Mouse (Mus musculus): Measurements from ENCODE around the gene Zbtb2. TPM values are rescaled to one million over a fixed set of nuclear protein-coding genes. Genes with fewer than 3 reads are reported as not detected.

Zbtb2 gene
- total and polyA plus RNA-seq, 2 experiments from 2014 or later, result 14.8 to 17.7 TPM

GRCm38 (mm10) chr10:4373558-4373957 is 14.3 kb downstream of the Zbtb2 start:
- no peaks in the 10 kb centered on the region for H3K9me3 ChIP-seq (ENCODE audit: low read length)
- H3K4me1 ChIP-seq (ENCODE audit: insufficient read depth, low read length), result no peaks in the 10 kb centered on the region
- DNase-seq (ENCODE audit: low spot score) (no peak), ATAC-seq (ENCODE audit: low FRiP score) (no peak)
- H3K36me3 ChIP-seq (ENCODE audit: insufficient read depth, low read length), result peaks cover 8% of the 10 kb centered on the region; the same call in 1 of the 2 replicates
- H3K27me3 ChIP-seq (ENCODE audit: insufficient read depth, low read length), result no peaks in the 10 kb centered on the region
- no peak overlapping the region for H3K9ac ChIP-seq (replicated peaks; ENCODE audit: low read length, poor library complexity, severe bottlenecking)
- no peak overlapping the region for H3K27ac ChIP-seq (ENCODE audit: low read depth, low read length)
- 59% methylated on average over 4 of the region's 4 CpGs for WGBS
- no peak for TF ChIP-seq CTCF (IDR thresholded peaks at IDR 0.05)
- H3K4me2 ChIP-seq (ENCODE audit: low read depth, low read length, poor library complexity, severe bottlenecking), result no peak overlapping the region
- no peak overlapping the region for H3K4me3 ChIP-seq (ENCODE audit: low read depth, low read length)

GRCm38 (mm10) chr10:4372011-4372410 is 15.9 kb downstream of the Zbtb2 start:
- DNase-seq (ENCODE audit: low spot score) (peak; percentile 79), ATAC-seq (ENCODE audit: low FRiP score) (no peak; the same call in 1 of the 2 replicates)
- Histone ChIP-seq H3K36me3 (ENCODE audit: insufficient read depth, low read length) (peaks cover 8% of the 10 kb centered on the region; the same call in 1 of the 2 replicates), H3K27me3 (ENCODE audit: insufficient read depth, low read length) (no peaks in the 10 kb centered on the region), H3K9me3 (ENCODE audit: low read length) (no peaks in the 10 kb centered on the region), H3K4me3 (ENCODE audit: low read depth, low read length) (no peak overlapping the region), H3K4me1 (ENCODE audit: insufficient read depth, low read length) (no peaks in the 10 kb centered on the region), H3K9ac (replicated peaks; ENCODE audit: low read length, poor library complexity, severe bottlenecking) (no peak overlapping the region), H3K27ac (ENCODE audit: low read depth, low read length) (no peak overlapping the region), H3K4me2 (ENCODE audit: low read depth, low read length, poor library complexity, severe bottlenecking) (no peak overlapping the region)
- TF ChIP-seq CTCF (IDR thresholded peaks at IDR 0.05), result peak; percentile 84
- WGBS, result 43% methylated on average over 5 of the region's 5 CpGs

- Histone ChIP-seq H3K4me1 (ENCODE audit: insufficient read depth, low read length) (no peaks in the 10 kb centered on the region), H3K27me3 (ENCODE audit: insufficient read depth, low read length) (no peaks in the 10 kb centered on the region), H3K9me3 (ENCODE audit: low read length) (no peaks in the 10 kb centered on the region), H3K4me3 (ENCODE audit: low read depth, low read length) (no peak overlapping the region), H3K4me2 (ENCODE audit: low read depth, low read length, poor library complexity, severe bottlenecking) (no peak overlapping the region), H3K27ac (ENCODE audit: low read depth, low read length) (no peak overlapping the region), H3K9ac (replicated peaks; ENCODE audit: low read length, poor library complexity, severe bottlenecking) (0 out of 2 replicates have a peak overlapping the region, but pooled peaks have one; percentile 13), H3K36me3 (ENCODE audit: insufficient read depth, low read length) (peaks cover 8% of the 10 kb centered on the region)
- ATAC-seq (ENCODE audit: low FRiP score), result no peak
- DNase-seq (ENCODE audit: low spot score), result no peak
- 92% methylated on average over 11 of the region's 11 CpGs for WGBS
- TF ChIP-seq CTCF (IDR thresholded peaks at IDR 0.05), result no peak
These were observed 17.8 kb downstream of the Zbtb2 start for GRCm38 (mm10) chr10:4370105-4370504.

- ATAC-seq (ENCODE audit: low FRiP score), result no peak
These were observed 23.3 kb downstream of the Zbtb2 start for GRCm38 (mm10) chr10:4364618-4365017.

GRCm38 (mm10) chr10:4357435-4357834 is 30.5 kb downstream of the Zbtb2 start:
- Histone ChIP-seq H3K4me3 (ENCODE audit: low read depth, low read length) (no peak overlapping the region), H3K4me1 (ENCODE audit: insufficient read depth, low read length) (no peaks in the 10 kb centered on the region), H3K9me3 (ENCODE audit: low read length) (no peaks in the 10 kb centered on the region), H3K9ac (replicated peaks; ENCODE audit: low read length, poor library complexity, severe bottlenecking) (no peak overlapping the region), H3K4me2 (ENCODE audit: low read depth, low read length, poor library complexity, severe bottlenecking) (no peak overlapping the region), H3K27me3 (ENCODE audit: insufficient read depth, low read length) (no peaks in the 10 kb centered on the region), H3K27ac (ENCODE audit: low read depth, low read length) (no peak overlapping the region), H3K36me3 (ENCODE audit: insufficient read depth, low read length) (peaks cover 30% of the 10 kb centered on the region)
- DNase-seq (ENCODE audit: low spot score), result no peak
- ATAC-seq (ENCODE audit: low FRiP score), result no peak
- no peak for TF ChIP-seq CTCF (IDR thresholded peaks at IDR 0.05)
- 82% methylated on average over 10 of the region's 10 CpGs for WGBS

More at GRCm38 (mm10) chr10:4364618-4365017, 23.3 kb downstream of the Zbtb2 start:
- Histone ChIP-seq H3K4me2 (ENCODE audit: low read depth, low read length, poor library complexity, severe bottlenecking) (no peak overlapping the region), H3K27ac (ENCODE audit: low read depth, low read length) (no peak overlapping the region), H3K4me1 (ENCODE audit: insufficient read depth, low read length) (no peaks in the 10 kb centered on the region), H3K4me3 (ENCODE audit: low read depth, low read length) (no peak overlapping the region), H3K9me3 (ENCODE audit: low read length) (no peaks in the 10 kb centered on the region), H3K27me3 (ENCODE audit: insufficient read depth, low read length) (no peaks in the 10 kb centered on the region), H3K36me3 (ENCODE audit: insufficient read depth, low read length) (no peaks in the 10 kb centered on the region; the same call in none of the 2 replicates), H3K9ac (replicated peaks; ENCODE audit: low read length, poor library complexity, severe bottlenecking) (no peak overlapping the region)
- no peak for TF ChIP-seq CTCF (IDR thresholded peaks at IDR 0.05)
- 85% methylated on average over 3 of the region's 3 CpGs for WGBS
- no peak for DNase-seq (ENCODE audit: low spot score)

- Histone ChIP-seq H3K4me3 (ENCODE audit: low read depth, low read length) (no peak overlapping the region), H3K4me1 (ENCODE audit: insufficient read depth, low read length) (no peaks in the 10 kb centered on the region), H3K9me3 (ENCODE audit: low read length) (no peaks in the 10 kb centered on the region), H3K27ac (ENCODE audit: low read depth, low read length) (no peak overlapping the region), H3K9ac (replicated peaks; ENCODE audit: low read length, poor library complexity, severe bottlenecking) (no peak overlapping the region), H3K36me3 (ENCODE audit: insufficient read depth, low read length) (peaks cover 30% of the 10 kb centered on the region), H3K4me2 (ENCODE audit: low read depth, low read length, poor library complexity, severe bottlenecking) (no peak overlapping the region), H3K27me3 (ENCODE audit: insufficient read depth, low read length) (no peaks in the 10 kb centered on the region)
- DNase-seq (ENCODE audit: low spot score) (no peak), ATAC-seq (ENCODE audit: low FRiP score) (no peak)
- TF ChIP-seq CTCF (IDR thresholded peaks at IDR 0.05), result no peak
- 90% methylated on average over 5 of the region's 5 CpGs for WGBS
These were observed 31.3 kb downstream of the Zbtb2 start for GRCm38 (mm10) chr10:4356640-4357039.
